Mouse (Mus musculus): Measurements from ENCODE around the gene Cd8a.

- TF ChIP-seq EP300 (IDR thresholded peaks at IDR 0.05) (no peak), CTCF (IDR thresholded peaks at IDR 0.05) (no peak)
These were observed 40.2 kb upstream of the Cd8a start for GRCm38 (mm10) chr6:71333031-71333430.

Data from lung, postnatal 0 days (tissue).